Mouse (Mus musculus): ENCODE measurements around the gene Sema4d.

DNA sequence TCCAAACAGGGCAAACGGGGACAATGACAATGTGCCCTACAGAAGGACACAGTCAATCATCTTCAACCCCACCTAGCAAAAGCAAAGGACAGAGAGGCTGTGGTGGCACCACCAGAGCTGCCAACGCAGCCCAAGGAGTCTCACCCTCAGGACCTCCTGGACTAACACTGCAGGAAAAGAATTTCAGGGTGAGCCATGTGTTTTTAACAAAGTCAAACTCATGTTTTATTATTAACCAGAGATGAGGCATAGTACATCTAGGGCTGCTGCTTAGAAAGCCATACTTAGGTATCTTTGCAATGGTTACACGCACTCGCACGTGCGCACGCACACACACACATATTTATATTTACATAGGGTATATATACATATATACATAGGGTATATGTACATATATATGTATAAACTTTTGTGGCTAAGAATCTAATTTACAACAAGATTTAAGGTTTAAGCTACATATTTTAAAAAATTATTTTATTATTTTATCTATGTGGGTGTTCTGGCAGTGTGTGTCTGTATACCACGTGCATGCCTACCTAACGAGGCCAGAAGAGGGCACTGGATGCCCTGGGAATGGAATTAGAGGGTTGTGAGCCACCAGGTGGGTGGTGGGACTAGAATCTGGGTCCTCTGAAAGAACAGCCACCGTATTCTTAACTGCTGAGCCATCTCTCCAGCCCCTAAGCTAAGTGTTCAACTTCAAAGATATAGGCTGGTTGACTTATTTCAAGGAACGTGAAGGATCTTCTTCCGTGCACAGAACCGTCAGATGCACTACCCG is 22.7 kb downstream of the Sema4d start:
- TF ChIP-seq CTCF (IDR thresholded peaks at IDR 0.05; ENCODE audit: low read depth, low read length) (no peak), POLR2AphosphoS5 (IDR thresholded peaks at IDR 0.05; ENCODE audit: insufficient replicate concordance, low read depth, low read length) (no peak), GATA2 (IDR thresholded peaks at IDR 0.05; ENCODE audit: borderline replicate concordance, low read depth, low read length) (no peak), TAL1 (conservative IDR thresholded peaks at IDR 0.05; ENCODE audit: low read depth, low read length) (no peak), GATA1 (IDR thresholded peaks at IDR 0.05; ENCODE audit: borderline replicate concordance, low read length) (no peak)

Data from G1E (cell line).